8 mouse cellular contexts compared by ENCODE assay signal in genomic region chr2:48814223-48815038, GRCm38 (mm10). TPM values are rescaled to one million over a fixed set of nuclear protein-coding genes. Genes with fewer than 3 reads are reported as not detected.
A peak's percentile ranks its signal among the peaks of the same experiment; 100 is the strongest.
DNase-seq lines count a peak whose midpoint lies in the region; ATAC-seq and TF ChIP-seq lines count a peak whose summit lies in the region.

No protein-coding gene starts in this region.

- no peaks in the 10 kb centered on the region for H3K36me3 ChIP-seq in embryonic facial prominence, embryonic 11.5 days (replicated peaks; ENCODE audit: control insufficient read depth, insufficient read depth, low read depth, low read length)
- no peaks in the 10 kb centered on the region for H3K36me3 ChIP-seq in liver, embryonic 11.5 days (ENCODE audit: control insufficient read depth, insufficient read depth, low read length)
- no peaks in the 10 kb centered on the region for H3K36me3 ChIP-seq in myocyte (ENCODE audit: control insufficient read depth, insufficient read depth)
- H3K36me3 ChIP-seq in stomach, embryonic 16.5 days (ENCODE audit: control insufficient read depth, insufficient read depth, low read length), result no peaks in the 10 kb centered on the region

- peak overlapping the region; percentile 87 for H3K4me3 ChIP-seq in embryonic facial prominence, embryonic 11.5 days (ENCODE audit: low read depth, low read length)
- peak overlapping the region; percentile 80 for H3K4me3 ChIP-seq in liver, embryonic 11.5 days (ENCODE audit: low read depth, low read length)
- H3K4me3 ChIP-seq in myocyte, result peak overlapping the region; percentile 61
- H3K4me3 ChIP-seq in stomach, embryonic 16.5 days (replicated peaks; ENCODE audit: low read length), result peak overlapping the region; percentile 79

- peak overlapping the region; percentile 72 for H3K4me2 ChIP-seq in embryonic facial prominence, embryonic 11.5 days (ENCODE audit: low read depth, low read length)
- peak overlapping the region; percentile 87 for H3K4me2 ChIP-seq in liver, embryonic 11.5 days
- peak overlapping the region; percentile 77 for H3K4me2 ChIP-seq in myocyte (ENCODE audit: low read depth)
- H3K4me2 ChIP-seq in stomach, embryonic 16.5 days (ENCODE audit: low read depth, low read length), result peak overlapping the region; percentile 71

- no peaks in the 10 kb centered on the region for H3K4me1 ChIP-seq in embryonic facial prominence, embryonic 11.5 days (ENCODE audit: control insufficient read depth, insufficient read depth, low read length)
- H3K4me1 ChIP-seq in liver, embryonic 11.5 days (replicated peaks; ENCODE audit: control insufficient read depth, insufficient read depth, low read length), result no peaks in the 10 kb centered on the region
- peaks cover 7% of the 10 kb centered on the region for H3K4me1 ChIP-seq in stomach, embryonic 16.5 days (ENCODE audit: control insufficient read depth, insufficient read depth, low read length)

- H3ac ChIP-seq in myocyte (ENCODE audit: control insufficient read depth, insufficient read length), result peak overlapping the region; percentile 77

- no peaks in the 10 kb centered on the region for H3K9me3 ChIP-seq in embryonic facial prominence, embryonic 11.5 days (replicated peaks; ENCODE audit: control insufficient read depth, low read length)
- H3K9me3 ChIP-seq in liver, embryonic 11.5 days (ENCODE audit: control insufficient read depth, low read length), result no peaks in the 10 kb centered on the region
- H3K9me3 ChIP-seq in stomach, embryonic 16.5 days (replicated peaks; ENCODE audit: control insufficient read depth, low read length), result no peaks in the 10 kb centered on the region

- TF ChIP-seq POLR2A in myocyte (IDR thresholded peaks at IDR 0.05; ENCODE audit: insufficient read length, low read depth), result no peak

- peaks cover 51% of the 10 kb centered on the region for H3K79me2 ChIP-seq in myocyte (ENCODE audit: control insufficient read depth, insufficient read depth)

- under 1% methylated on average over 70 of the region's 76 CpGs for WGBS in embryonic facial prominence, embryonic 11.5 days
- under 1% methylated on average over 76 of the region's 76 CpGs for WGBS in liver, embryonic 11.5 days
- under 1% methylated on average over 76 of the region's 76 CpGs for WGBS in stomach, embryonic 16.5 days

- peak; percentile 70 for DNase-seq in 416B (ENCODE audit: low read depth)
- DNase-seq in adrenal gland, postnatal 25 days, result peak; percentile 48
- DNase-seq in embryonic facial prominence, embryonic 11.5 days (ENCODE audit: low spot score), result peak; percentile 50
- peak; percentile 16 to 40 for DNase-seq in heart, adult 9 months (ENCODE audit: low spot score in 2 of 2)
- peak; percentile 38 for DNase-seq in kidney, adult 9 months
- peak; percentile 57 for DNase-seq in liver, embryonic 11.5 days (ENCODE audit: low spot score)

- H3K9ac ChIP-seq in embryonic facial prominence, embryonic 11.5 days (replicated peaks; ENCODE audit: low read length), result peak overlapping the region; percentile 92
- H3K9ac ChIP-seq in liver, embryonic 11.5 days (ENCODE audit: low read depth, low read length), result peak overlapping the region; percentile 79
- peak overlapping the region; percentile 90 for H3K9ac ChIP-seq in stomach, embryonic 16.5 days (ENCODE audit: low read length)

- H3K27me3 ChIP-seq in embryonic facial prominence, embryonic 11.5 days (ENCODE audit: control insufficient read depth, insufficient read depth, low read length), result no peaks in the 10 kb centered on the region
- no peaks in the 10 kb centered on the region for H3K27me3 ChIP-seq in liver, embryonic 11.5 days (replicated peaks; ENCODE audit: control insufficient read depth, insufficient read depth, low read length)
- no peaks in the 10 kb centered on the region for H3K27me3 ChIP-seq in myocyte (ENCODE audit: control insufficient read depth, insufficient read depth, insufficient read length)
- no peaks in the 10 kb centered on the region for H3K27me3 ChIP-seq in stomach, embryonic 16.5 days (ENCODE audit: control insufficient read depth, insufficient read depth, low read length)

- peak overlapping the region; percentile 93 for H3K27ac ChIP-seq in embryonic facial prominence, embryonic 11.5 days (replicated peaks; ENCODE audit: low read depth, low read length)
- H3K27ac ChIP-seq in liver, embryonic 11.5 days (ENCODE audit: low read depth, low read length), result peak overlapping the region; percentile 88
- peak overlapping the region; percentile 96 for H3K27ac ChIP-seq in stomach, embryonic 16.5 days (ENCODE audit: low read length)

- 0 out of 2 replicates have a peak, but pooled peaks have one; percentile 15 for ATAC-seq in embryonic facial prominence, embryonic 11.5 days (replicated peaks; ENCODE audit: insufficient number of reproducible peaks, low FRiP score, low TSS enrichment, low read depth)
- ATAC-seq in liver, embryonic 11.5 days (replicated peaks; ENCODE audit: low FRiP score), result peak; percentile 27; the same call in 1 of the 2 replicates
- peak; percentile 74 for ATAC-seq in stomach, embryonic 16.5 days (ENCODE audit: insufficient read depth, low FRiP score)

TF ChIP-seq in myocyte, 11 proteins besides CTCF, POLR2A, EP300 and RAD21:
- TF ChIP-seq USF1 (IDR thresholded peaks at IDR 0.05; ENCODE audit: low read depth), result no peak
- TF ChIP-seq POLR2AphosphoS2 (IDR thresholded peaks at IDR 0.05; ENCODE audit: insufficient read length, low read depth), result peak; percentile 74
- no peak for TF ChIP-seq TCF12 (IDR thresholded peaks at IDR 0.05; ENCODE audit: insufficient read depth, poor library complexity, severe bottlenecking)

RNA-seq across cellular contexts. Expression of gene Acvr2a, which starts 0.5 kb away (rescaled TPM):
- total RNA-seq in adrenal gland, postnatal 25 days (2021), result 21.9 and 25.5 TPM in 2 replicates
- 28.3 and 34.7 TPM in 2 replicates for polyA plus RNA-seq in embryonic facial prominence, embryonic 11.5 days (2014; fragmentation: Nextera tagmentation; extraction: Ambion mirVana)
- 7.1 and 8.2 TPM in 2 replicates for polyA plus RNA-seq in liver, embryonic 11.5 days (2014; fragmentation: Nextera tagmentation; extraction: Ambion mirVana)
- 4.1 TPM for polyA plus RNA-seq in myocyte (2012; fragmentation: generic; extraction: Trizol)
- 13.1 TPM in 2 replicates for polyA plus RNA-seq in stomach, embryonic 16.5 days (2015; fragmentation: Nextera tagmentation; extraction: Ambion mirVana)

Comparison
In these comparisons a context has a peak if more than half of its experiments do, and no peak if none do; other contexts are left out.
1. Peak in every context shown above with its lines: DNase-seq, ATAC-seq, H3K4me3 ChIP-seq and H3K27ac ChIP-seq.
2. ATAC-seq: peak in every context shown above with its lines; median percentile 74 in stomach, embryonic 16.5 days; 27 in liver, embryonic 11.5 days; 15 in embryonic facial prominence, embryonic 11.5 days.